Mouse (Mus musculus) MEL (cell line): ENCODE data around the gene Tmem266. TPM values are rescaled to one million over a fixed set of nuclear protein-coding genes. Genes with fewer than 3 reads are reported as not detected.

Source experiments
- DNase-seq: peaks from one replicate; pipeline ENCODE4 v3.0.0; 2011; ENCODE audit warnings: low read depth, low spot score
- H3K27ac ChIP-seq: 2 replicates; pipeline ENCODE4 v1.5.1; 2012; ENCODE audit warnings: low read depth, mild to moderate bottlenecking, control low read depth, low read length, moderate library complexity; ENCODE audit not compliant: control insufficient read depth
- H3K27me3 ChIP-seq, 2 experiments: fragments of 150-350 bp in 1 of 2; sonication (generic) in 1 of 2; 2 replicates each; pipeline ENCODE4 v1.6.1; 2012; ENCODE audit warnings: low read length in 2 of 2, mild to moderate bottlenecking in 2 of 2, improper control_type of control experiment in 1 of 2, moderate library complexity in 1 of 2; ENCODE audit not compliant: insufficient read depth in 2 of 2, control insufficient read depth in 1 of 2
- H3K36me3 ChIP-seq, 2 experiments: 2 replicates each; pipeline ENCODE4 v1.6.1; 2012 to 2014; ENCODE audit warnings: low read length in 2 of 2, improper control_type of control experiment in 1 of 2, inconsistent platforms in 1 of 2, mild to moderate bottlenecking in 1 of 2; ENCODE audit not compliant: insufficient read depth in 2 of 2, control insufficient read depth in 1 of 2
- H3K4me1 ChIP-seq, 2 experiments: fragments of 150-350 bp in 1 of 2; sonication (generic) in 1 of 2; 2 replicates each; pipeline ENCODE4 v1.6.1; 2012; ENCODE audit warnings: low read length in 2 of 2, improper control_type of control experiment in 1 of 2, mild to moderate bottlenecking in 1 of 2; ENCODE audit not compliant: insufficient read depth in 2 of 2, control insufficient read depth in 1 of 2
- H3K4me3 ChIP-seq, 2 experiments: fragments of 150-350 bp in 1 of 2; sonication (generic) in 1 of 2; 2 replicates each; pipeline ENCODE4 v1.5.1; 2012; ENCODE audit warnings: low read depth in 2 of 2, low read length in 2 of 2, mild to moderate bottlenecking in 2 of 2, moderate library complexity in 2 of 2, control low read depth in 1 of 2, improper control_type of control experiment in 1 of 2; ENCODE audit not compliant: control insufficient read depth in 1 of 2, insufficient read depth in 1 of 2
- H3K79me2 ChIP-seq: 2 replicates; pipeline ENCODE4 v1.6.1; 2012; ENCODE audit warnings: mild to moderate bottlenecking, low read length, moderate library complexity; ENCODE audit not compliant: control insufficient read depth, poor library complexity, insufficient read depth
- H3K9ac ChIP-seq: 2 replicates; pipeline ENCODE4 v1.6.1; 2012; ENCODE audit warnings: low read depth, mild to moderate bottlenecking, control low read depth, low read length, moderate library complexity; ENCODE audit not compliant: control insufficient read depth, poor library complexity, severe bottlenecking
- H3K9me3 ChIP-seq: fragments of 150-350 bp; sonication (generic); replicated peaks from 2 replicates; pipeline ENCODE4 v1.6.1; 2012; ENCODE audit warnings: mild to moderate bottlenecking, low read length, improper control_type of control experiment, moderate library complexity; ENCODE audit not compliant: insufficient read depth
- BHLHE40 ChIP-seq: IDR thresholded peaks from 2 replicates; pipeline ENCODE4 v1.6.1; 2012; ENCODE audit warnings: low read depth, mild to moderate bottlenecking, inconsistent platforms, low read length, improper control_type of control experiment, borderline replicate concordance
- CHD1 ChIP-seq: IDR thresholded peaks from 2 replicates; pipeline ENCODE4 v1.6.1; 2012; ENCODE audit warnings: low read depth, mild to moderate bottlenecking, inconsistent platforms, low read length, improper control_type of control experiment
- CHD2 ChIP-seq: IDR thresholded peaks from 2 replicates; pipeline ENCODE4 v1.6.1; 2011; ENCODE audit warnings: low read length, improper control_type of control experiment
- CTCF ChIP-seq, 3 experiments: IDR thresholded peaks in 2 of 3; conservative IDR thresholded peaks in 1 of 3; 2 replicates each; pipeline ENCODE4 v1.5.1; 2011 to 2012; ENCODE audit warnings: low read length in 3 of 3, low read depth in 2 of 3, mild to moderate bottlenecking in 2 of 3, improper control_type of control experiment in 1 of 3, inconsistent platforms in 1 of 3, mixed read lengths in 1 of 3, moderate library complexity in 1 of 3; ENCODE audit not compliant: control insufficient read depth in 1 of 3, insufficient read depth in 1 of 3, poor library complexity in 1 of 3, severe bottlenecking in 1 of 3
- E2F4 ChIP-seq: IDR thresholded peaks from 2 replicates; pipeline ENCODE4 v1.6.1; 2011; ENCODE audit warnings: low read depth, low read length, improper control_type of control experiment, borderline replicate concordance
- ELF1 ChIP-seq: IDR thresholded peaks from 2 replicates; pipeline ENCODE4 v1.6.1; 2014; ENCODE audit warnings: low read depth, mild to moderate bottlenecking, inconsistent platforms, low read length, improper control_type of control experiment, moderate library complexity
- GABPA ChIP-seq: IDR thresholded peaks from 2 replicates; pipeline ENCODE4 v1.6.1; 2012; ENCODE audit warnings: low read depth, mild to moderate bottlenecking, inconsistent platforms, low read length, improper control_type of control experiment, moderate library complexity
- GATA1 ChIP-seq: IDR thresholded peaks from 2 replicates; pipeline ENCODE4 v1.6.1; 2011; ENCODE audit warnings: low read depth, low read length, improper control_type of control experiment
- HCFC1 ChIP-seq: IDR thresholded peaks from 2 replicates; pipeline ENCODE4 v1.6.1; 2012; ENCODE audit warnings: low read depth, mild to moderate bottlenecking, inconsistent platforms, low read length, improper control_type of control experiment, moderate library complexity
- JUND ChIP-seq: IDR thresholded peaks from 2 replicates; pipeline ENCODE4 v1.6.1; 2011; ENCODE audit warnings: low read depth, mild to moderate bottlenecking, improper control_type of control experiment, low read length
- MAFK ChIP-seq: IDR thresholded peaks from 2 replicates; pipeline ENCODE4 v1.6.1; 2011; ENCODE audit warnings: low read depth, mild to moderate bottlenecking, low read length, improper control_type of control experiment, borderline replicate concordance
- MAZ ChIP-seq: IDR thresholded peaks from 2 replicates; pipeline ENCODE4 v1.6.1; 2012; ENCODE audit warnings: low read depth, mild to moderate bottlenecking, inconsistent platforms, low read length, improper control_type of control experiment
- MXI1 ChIP-seq: IDR thresholded peaks from 2 replicates; pipeline ENCODE4 v1.6.1; 2011; ENCODE audit warnings: mild to moderate bottlenecking, low read depth, low read length, improper control_type of control experiment
- MYB ChIP-seq: IDR thresholded peaks from 2 replicates; pipeline ENCODE4 v1.6.1; 2011; ENCODE audit warnings: mild to moderate bottlenecking, low read depth, low read length, improper control_type of control experiment
- MYC ChIP-seq: IDR thresholded peaks from 2 replicates; pipeline ENCODE4 v1.6.1; 2011; ENCODE audit warnings: low read depth, mild to moderate bottlenecking, low read length, improper control_type of control experiment, moderate library complexity
- NRF1 ChIP-seq: IDR thresholded peaks from 2 replicates; pipeline ENCODE4 v1.6.1; 2014; ENCODE audit warnings: low read depth, mild to moderate bottlenecking, inconsistent platforms, low read length, improper control_type of control experiment, moderate library complexity; ENCODE audit not compliant: poor library complexity, insufficient read depth, severe bottlenecking
- POLR2A ChIP-seq, 2 experiments: IDR thresholded peaks; 2 replicates each; pipeline ENCODE4 v1.6.1; 2011 to 2012; ENCODE audit warnings: low read length in 2 of 2, mild to moderate bottlenecking in 2 of 2, control low read depth in 1 of 2, improper control_type of control experiment in 1 of 2, low read depth in 1 of 2, moderate library complexity in 1 of 2; ENCODE audit not compliant: control insufficient read depth in 1 of 2, insufficient read depth in 1 of 2, poor library complexity in 1 of 2
- POLR2AphosphoS2 ChIP-seq: IDR thresholded peaks from 2 replicates; pipeline ENCODE4 v1.6.1; 2011; ENCODE audit warnings: low read length, improper control_type of control experiment
- POLR2AphosphoS5 ChIP-seq: IDR thresholded peaks from 2 replicates; pipeline ENCODE4 v1.6.1; 2012; ENCODE audit warnings: low read depth, borderline replicate concordance, mild to moderate bottlenecking, inconsistent platforms, low read length, moderate library complexity, mixed read lengths
- RAD21 ChIP-seq: IDR thresholded peaks from 2 replicates; pipeline ENCODE4 v1.6.1; 2011; ENCODE audit warnings: mild to moderate bottlenecking, low read depth, low read length, improper control_type of control experiment
- RCOR1 ChIP-seq: IDR thresholded peaks from 2 replicates; pipeline ENCODE4 v1.6.1; 2012; ENCODE audit warnings: low read depth, mild to moderate bottlenecking, inconsistent platforms, low read length, improper control_type of control experiment
- SMC3 ChIP-seq: IDR thresholded peaks from 2 replicates; pipeline ENCODE4 v1.6.1; 2011; ENCODE audit warnings: low read depth, low read length, improper control_type of control experiment
- TAL1 ChIP-seq: IDR thresholded peaks from 2 replicates; pipeline ENCODE4 v1.6.1; 2012; ENCODE audit warnings: mild to moderate bottlenecking, inconsistent platforms, low read length, moderate library complexity, mixed read lengths
- TBP ChIP-seq: IDR thresholded peaks from 2 replicates; pipeline ENCODE4 v1.8.0; 2011; ENCODE audit warnings: low read depth, low read length, improper control_type of control experiment
- ZC3H11A ChIP-seq: IDR thresholded peaks from 2 replicates; pipeline ENCODE4 v1.6.1; 2012; ENCODE audit warnings: low read depth, mild to moderate bottlenecking, inconsistent platforms, low read length, improper control_type of control experiment
- ZMIZ1 ChIP-seq: IDR thresholded peaks from 2 replicates; pipeline ENCODE4 v1.6.1; 2012; ENCODE audit warnings: low read depth, mild to moderate bottlenecking, inconsistent platforms, low read length, improper control_type of control experiment, moderate library complexity
- polyA plus RNA-seq, 2 experiments: library from polyadenylated mRNA; stranded (reverse) in 1 of 2; unstranded in 1 of 2; fragments of >175 nt in 1 of 2; fragments of >200 nt in 1 of 2; gene quantifications; 2 replicates each; pipeline versions ENCODE4 v1.2.1 to v1.2.4; 2012; ENCODE audit warnings: low replicate concordance in 2 of 2, low read depth in 1 of 2; ENCODE audit not compliant: insufficient read length in 2 of 2, insufficient read depth in 1 of 2, missing spikeins in 1 of 2
- total RNA-seq: library from RNA; depleted of rRNA; stranded (reverse); fragments of 300-350 nt; gene quantifications from 2 replicates; pipeline ENCODE4 v1.2.3, GENCODE M21; 2012

Gene Tmem266
- total and polyA plus RNA-seq, 3 experiments, result not detected

DNA sequence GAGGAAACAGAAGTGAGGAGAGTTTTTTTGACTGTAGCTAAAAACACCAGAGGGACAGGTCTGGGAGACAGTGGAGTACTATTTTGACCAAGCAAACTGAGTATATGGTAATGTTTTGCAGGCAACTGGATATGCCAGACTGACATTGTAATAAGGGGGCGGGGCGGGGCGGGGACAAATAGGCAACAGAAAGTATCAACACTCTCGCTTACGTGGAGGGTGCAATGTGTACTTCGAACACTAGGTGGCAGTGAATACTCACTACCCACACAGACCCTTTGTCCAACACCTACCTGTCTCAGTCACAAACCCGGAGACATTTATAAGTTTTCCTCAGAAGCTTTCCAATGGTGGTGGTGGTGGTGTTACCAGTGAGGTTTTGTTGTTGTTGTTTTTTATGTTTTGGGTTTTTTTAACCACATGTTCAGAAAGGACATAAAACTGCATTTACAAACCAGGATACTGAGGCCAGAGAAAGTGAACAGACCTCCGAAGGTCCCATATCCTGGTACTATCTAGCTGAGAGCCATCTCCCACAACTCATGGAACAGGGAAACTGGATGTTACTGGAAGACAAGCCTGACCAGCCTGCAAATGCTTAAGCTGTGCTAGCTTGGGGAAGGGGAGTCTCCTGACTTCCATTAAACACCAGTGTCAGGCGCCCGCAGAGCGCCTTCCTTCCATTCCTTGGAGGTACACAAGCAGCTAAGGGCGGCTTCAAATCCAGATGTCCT, 102.7 kb downstream of the Tmem266 start:
- Histone ChIP-seq H3K4me3 (no peak overlapping the region), H3K9me3 (no peaks in the 10 kb centered on the region)
- TF ChIP-seq MYC (no peak), CHD2 (no peak), ZC3H11A (peak; percentile 84), JUND (no peak; the same call in 1 of the 2 replicates), MYB (no peak), RAD21 (peak; percentile 94), SMC3 (peak; percentile 85), POLR2AphosphoS5 (no peak), GABPA (no peak), HCFC1 (no peak), RCOR1 (no peak), ZMIZ1 (no peak), GATA1 (no peak), TBP (no peak), BHLHE40 (0 out of 2 replicates have a peak, but pooled peaks have one; percentile 31), TAL1 (no peak), ELF1 (no peak), CTCF (IDR thresholded peaks at IDR 0.05 in 2 of 3, conservative IDR thresholded peaks at IDR 0.05 in 1 of 3; ENCODE audit: control insufficient read depth in 1 of 3, insufficient read depth in 1 of 3, low read depth in 2 of 3, low read length in 3 of 3, poor library complexity in 1 of 3, severe bottlenecking in 1 of 3) (peak; percentile 73 to 86 (median 79)), MXI1 (no peak), E2F4 (no peak)
- TF ChIP-seq, all 39 proteins: peak for 5
- H3K27ac ChIP-seq, result no peak overlapping the region
- DNase-seq, result peak; percentile 89
- H3K4me1 ChIP-seq, result no peaks in the 10 kb centered on the region
- no peaks in the 10 kb centered on the region for H3K79me2 ChIP-seq
- no peak overlapping the region for H3K9ac ChIP-seq
- no peaks in the 10 kb centered on the region for H3K36me3 ChIP-seq
- no peaks in the 10 kb centered on the region; a peak in 1 of 4 replicates for H3K27me3 ChIP-seq

- Histone ChIP-seq H3K79me2 (no peaks in the 10 kb centered on the region), H3K9ac (no peak overlapping the region), H3K4me1 (no peaks in the 10 kb centered on the region), H3K9me3 (no peaks in the 10 kb centered on the region), H3K27ac (no peak overlapping the region), H3K27me3 (no peaks in the 10 kb centered on the region; a peak in 1 of 4 replicates), H3K36me3 (no peaks in the 10 kb centered on the region), H3K4me3 (no peak overlapping the region)
- TF ChIP-seq MAFK (no peak), POLR2AphosphoS2 (no peak), MYC (no peak), MAZ (no peak), NRF1 (no peak), CHD2 (no peak), TBP (no peak), GABPA (no peak), POLR2A (IDR thresholded peaks at IDR 0.05; ENCODE audit: control insufficient read depth in 1 of 2, insufficient read depth in 1 of 2, low read depth in 1 of 2, low read length in 2 of 2, poor library complexity in 1 of 2) (no peak), GATA1 (no peak), CHD1 (no peak), ZC3H11A (no peak)
- DNase-seq, result no peak
Observed at GRCm38 (mm10) chr9:55430133-55430532, 103.4 kb downstream of the Tmem266 start.
